Comparison of ENCODE assay signal across 15 mouse cellular contexts in the genomic region with DNA sequence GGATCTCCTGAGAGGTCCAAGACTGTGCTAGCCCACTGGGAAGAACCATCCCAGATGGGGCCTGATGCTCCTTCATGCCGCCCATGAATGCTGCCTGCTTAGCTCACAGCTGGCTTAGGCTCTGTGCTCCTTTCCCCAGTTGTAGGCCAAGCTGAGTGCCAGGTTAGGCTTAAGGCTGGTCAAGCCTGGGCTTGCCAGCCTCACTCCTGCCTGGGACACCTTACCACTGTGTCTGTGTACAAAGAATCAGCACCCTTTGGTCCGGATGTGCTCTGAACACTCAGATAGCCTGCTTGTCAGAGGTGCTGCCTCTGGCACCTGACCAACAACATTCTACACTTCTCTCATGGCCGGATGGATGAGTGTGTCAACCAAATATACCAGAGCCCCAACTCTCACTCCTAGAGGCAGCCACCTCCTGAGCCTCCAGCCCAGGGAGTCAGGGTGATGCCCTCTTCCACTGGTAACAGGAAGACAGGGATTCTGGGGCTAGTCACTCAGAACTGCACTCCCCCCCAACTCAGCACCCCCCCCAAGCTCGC. TPM values are rescaled to one million over a fixed set of nuclear protein-coding genes. Genes with fewer than 3 reads are reported as not detected.
DNase-seq lines count a peak whose midpoint lies in the region; ATAC-seq and TF ChIP-seq lines count a peak whose summit lies in the region.
"Had no signal": no experiment of that assay in that cellular context is flagged by ENCODE, and none has a peak within 500 bp of the region (broad histone marks: within the 10 kb centered on the region; RNA-seq: fewer than 3 reads in every experiment).

No protein-coding gene starts in this region.

- H3K4me3 ChIP-seq in heart, adult 2 months: no peak overlapping the region
- H3K4me3 ChIP-seq in left cerebral cortex, adult 2 months: no peak overlapping the region
- no peak overlapping the region for H3K4me3 ChIP-seq in bone marrow macrophage, adult 2 months (ENCODE audit: insufficient read depth, low read length)
- H3K4me3 ChIP-seq in liver, embryonic 16.5 days (ENCODE audit: low read depth, low read length): no peak overlapping the region
- H3K4me3 ChIP-seq in forebrain, embryonic 11.5 days (ENCODE audit: low read depth, low read length): no peak overlapping the region
- H3K4me3 ChIP-seq: embryonic facial prominence, embryonic 13.5 days; limb, embryonic 15.5 days had no signal

- no peaks in the 10 kb centered on the region for H3K9me3 ChIP-seq in liver, embryonic 16.5 days (replicated peaks; ENCODE audit: control insufficient read depth, low read length)
- H3K9me3 ChIP-seq in forebrain, embryonic 11.5 days (ENCODE audit: control insufficient read depth, low read length): no peaks in the 10 kb centered on the region
- H3K9me3 ChIP-seq: embryonic facial prominence, embryonic 13.5 days; limb, embryonic 15.5 days had no signal

- no peak for TF ChIP-seq CTCF in heart, adult 2 months (IDR thresholded peaks at IDR 0.05)
- no peak for TF ChIP-seq CTCF in left cerebral cortex, adult 2 months (IDR thresholded peaks at IDR 0.05)
- TF ChIP-seq CTCF in bone marrow macrophage, adult 2 months (IDR thresholded peaks at IDR 0.05; ENCODE audit: low read depth, low read length): no peak

- DNase-seq in heart, adult 2 months: no peak
- DNase-seq in heart, adult 9 months (ENCODE audit: low spot score in 2 of 2): no peak
- no peak for DNase-seq in left cerebral cortex, adult 2 months (ENCODE audit: extremely low spot score in 1 of 2, low spot score in 2 of 2)
- DNase-seq in left cerebral cortex, postnatal 14 days (ENCODE audit: low spot score in 2 of 2): no peak
- DNase-seq in urinary bladder, postnatal 4 days (ENCODE audit: low spot score in 2 of 2): no peak
- DNase-seq in forebrain, embryonic 11.5 days (ENCODE audit: low spot score): no peak
- DNase-seq: cerebellum, adult 2 months; right cerebral cortex, postnatal 25 days had no signal

- peak overlapping the region; percentile 31 for H3K27ac ChIP-seq in heart, adult 2 months
- peak overlapping the region; percentile 86 for H3K27ac ChIP-seq in left cerebral cortex, adult 2 months
- peak overlapping the region; percentile 81; the same call in 1 of the 2 replicates for H3K27ac ChIP-seq in bone marrow macrophage, adult 2 months (ENCODE audit: insufficient read depth, low read depth, low read length)
- no peak overlapping the region for H3K27ac ChIP-seq in liver, embryonic 16.5 days (ENCODE audit: low read length)
- no peak overlapping the region for H3K27ac ChIP-seq in forebrain, embryonic 11.5 days (ENCODE audit: low read depth, low read length)
- H3K27ac ChIP-seq: embryonic facial prominence, embryonic 13.5 days; limb, embryonic 15.5 days had no signal

- H3K79me2 ChIP-seq in heart, adult 2 months (replicated peaks; ENCODE audit: control insufficient read depth, insufficient read depth, low read length): no peaks in the 10 kb centered on the region

- no peak overlapping the region for H3K4me2 ChIP-seq in liver, embryonic 16.5 days (ENCODE audit: low read depth, low read length)
- H3K4me2 ChIP-seq in forebrain, embryonic 11.5 days (ENCODE audit: low read depth, low read length, severe bottlenecking): no peak overlapping the region
- H3K4me2 ChIP-seq: embryonic facial prominence, embryonic 13.5 days; limb, embryonic 15.5 days had no signal

- no peaks in the 10 kb centered on the region for H3K27me3 ChIP-seq in heart, adult 2 months (ENCODE audit: control insufficient read depth, insufficient read depth, low read length)
- H3K27me3 ChIP-seq in liver, embryonic 16.5 days (ENCODE audit: control insufficient read depth, insufficient read depth, low read depth, low read length): no peaks in the 10 kb centered on the region
- no peaks in the 10 kb centered on the region for H3K27me3 ChIP-seq in forebrain, embryonic 11.5 days (ENCODE audit: control insufficient read depth, insufficient read depth, low read length)
- H3K27me3 ChIP-seq: embryonic facial prominence, embryonic 13.5 days had no signal

- TF ChIP-seq POLR2A in heart, adult 2 months (IDR thresholded peaks at IDR 0.05; ENCODE audit: insufficient read depth, low read depth, low read length): no peak
- no peak for TF ChIP-seq POLR2A in bone marrow macrophage, adult 2 months (IDR thresholded peaks at IDR 0.05; ENCODE audit: borderline replicate concordance, low read depth, low read length)

- H3K4me1 ChIP-seq in heart, adult 2 months (ENCODE audit: control insufficient read depth, insufficient read depth, low read length): peaks cover 19% of the 10 kb centered on the region
- H3K4me1 ChIP-seq in bone marrow macrophage, adult 2 months (ENCODE audit: control insufficient read depth, insufficient read depth, low read length): peaks cover 84% of the 10 kb centered on the region
- peaks cover 11% of the 10 kb centered on the region for H3K4me1 ChIP-seq in liver, embryonic 16.5 days (ENCODE audit: control insufficient read depth, low read depth, low read length)
- H3K4me1 ChIP-seq in forebrain, embryonic 11.5 days (replicated peaks; ENCODE audit: control insufficient read depth, insufficient read depth, low read length): no peaks in the 10 kb centered on the region; the same call in none of the 2 replicates

- H3K36me3 ChIP-seq in heart, adult 2 months (ENCODE audit: control insufficient read depth, insufficient read depth, low read length): no peaks in the 10 kb centered on the region
- H3K36me3 ChIP-seq in liver, embryonic 16.5 days (ENCODE audit: control insufficient read depth, insufficient read depth): no peaks in the 10 kb centered on the region
- no peaks in the 10 kb centered on the region for H3K36me3 ChIP-seq in forebrain, embryonic 11.5 days (ENCODE audit: control insufficient read depth, insufficient read depth, low read length)
- H3K36me3 ChIP-seq: embryonic facial prominence, embryonic 13.5 days; limb, embryonic 15.5 days had no signal

- intact Hi-C loops in heart, adult 2 months (cut with DNase I): no loop called here
- intact Hi-C loops in left cerebral cortex, adult 2 months (cut with DNase I): loop anchor here (1.0 kb wide), 1 partner anchor 16 kb away; no protein-coding TSS in a partner anchor
- intact Hi-C loops in left cerebral cortex, postnatal 14 days (cut with DNase I): no loop called here

- H3K9ac ChIP-seq in heart, adult 2 months (ENCODE audit: low read depth, low read length): no peak overlapping the region
- no peak overlapping the region for H3K9ac ChIP-seq in liver, embryonic 16.5 days (ENCODE audit: low read depth, low read length)
- H3K9ac ChIP-seq in forebrain, embryonic 11.5 days (ENCODE audit: low read length): no peak overlapping the region
- H3K9ac ChIP-seq: embryonic facial prominence, embryonic 13.5 days; limb, embryonic 15.5 days had no signal

- TF ChIP-seq EP300 in heart, adult 2 months (IDR thresholded peaks at IDR 0.05; ENCODE audit: insufficient read depth, low read depth, low read length): no peak

- 66% methylated on average over 4 of the region's 4 CpGs for WGBS in heart, adult 2 months
- 34% methylated on average over 4 of the region's 4 CpGs for WGBS in liver, embryonic 16.5 days (ENCODE audit: insufficient replicate concordance)
- WGBS in forebrain, embryonic 11.5 days: 91% methylated on average over 4 of the region's 4 CpGs

- ATAC-seq in liver, embryonic 16.5 days (ENCODE audit: low read depth): peak; percentile 15
- ATAC-seq in forebrain, embryonic 11.5 days (replicated peaks; ENCODE audit: low FRiP score): no peak
- ATAC-seq: midbrain, embryonic 16.5 days had no signal

RNA-seq across cellular contexts. Expression of gene Dagla, which starts 15.0 kb away (rescaled TPM):
- total RNA-seq in heart, adult 2 months (2021): 1 to 10 TPM; 2.5 to 3.3 TPM
- polyA plus RNA-seq in heart, adult 2 months (2012; rRNA removed): 4.8 and 5.7 TPM in 2 replicates
- 10 to 100 TPM; 93.7 to 95.4 TPM for total RNA-seq in left cerebral cortex, adult 2 months (2021)
- total RNA-seq in left cerebral cortex, postnatal 14 days (2021): 10 to 100 TPM; 84.2 to 85.4 TPM
- 2.8 and 3.2 TPM in 2 replicates for polyA plus RNA-seq in bone marrow macrophage, adult 2 months (2012; ENCODE audit: insufficient read depth, insufficient read length, missing spikeins)
- polyA plus RNA-seq in liver, embryonic 16.5 days (2015; fragmentation: Nextera tagmentation; extraction: Ambion mirVana): 0.27 and 0.32 TPM in 2 replicates
- polyA plus RNA-seq in forebrain, embryonic 11.5 days (2014; fragmentation: Nextera tagmentation; extraction: Ambion mirVana): 1.9 and 2.5 TPM in 2 replicates
- total RNA-seq: hematopoietic stem cell, adult 5-6 weeks; neutrophil, adult 5-6 weeks had no signal

RNA-seq across cellular contexts. Expression of gene Myrf, which starts 49.1 kb away (rescaled TPM):
- 1 to 10 TPM; 3.9 to 4.7 TPM for total RNA-seq in heart, adult 2 months (2021)
- polyA plus RNA-seq in heart, adult 2 months (2012; rRNA removed): 6.0 and 6.5 TPM in 2 replicates
- total RNA-seq in left cerebral cortex, adult 2 months (2021): 10 to 100 TPM; 14.0 to 15.3 TPM
- total RNA-seq in left cerebral cortex, postnatal 14 days (2021): 10 to 100 TPM in 1 of 2 experiments, 1 to 10 TPM in 1; 9.9 to 16.0 TPM
- polyA plus RNA-seq in bone marrow macrophage, adult 2 months (2012; ENCODE audit: insufficient read depth, insufficient read length, missing spikeins): 0.12 TPM in 1 of 2 replicates, not detected in the other
- 3.1 and 3.9 TPM in 2 replicates for polyA plus RNA-seq in liver, embryonic 16.5 days (2015; fragmentation: Nextera tagmentation; extraction: Ambion mirVana)
- polyA plus RNA-seq in forebrain, embryonic 11.5 days (2014; fragmentation: Nextera tagmentation; extraction: Ambion mirVana): 1.8 and 2.1 TPM in 2 replicates
- total RNA-seq: hematopoietic stem cell, adult 5-6 weeks; neutrophil, adult 5-6 weeks had no signal

Comparison
In these comparisons a context has a peak if more than half of its experiments do, and no peak if none do; other contexts are left out.
1. H3K27ac ChIP-seq: peak in heart, adult 2 months (single experiment), left cerebral cortex, adult 2 months (single experiment) and bone marrow macrophage, adult 2 months (single experiment); none in liver, embryonic 16.5 days (single experiment) and forebrain, embryonic 11.5 days (single experiment).